Mouse (Mus musculus) adrenal gland, postnatal 36 days (tissue): Measurements from ENCODE around the gene 6430571L13Rik. TPM values are rescaled to one million over a fixed set of nuclear protein-coding genes. Genes with fewer than 3 reads are reported as not detected.
A peak's percentile ranks its signal among the peaks of the same experiment; 100 is the strongest.

Experiments used
- DNase-seq, 2 experiments: peaks; one replicate each; pipeline ENCODE4 v3.0.0; 2021; ENCODE audit warnings: mixed read lengths in 1 of 2
- total RNA-seq, 2 experiments: library from RNA; stranded (reverse); gene quantifications; 2 replicates each; pipeline ENCODE4 v1.2.3; 2021

Gene 6430571L13Rik
- total RNA-seq, 2 experiments from 2014 or later: 1.2 to 1.3 TPM

GRCm38 (mm10) chr9:107384396-107384795 lies 44.0 kb downstream of the 6430571L13Rik start:
- DNase-seq: no peak

GRCm38 (mm10) chr9:107386722-107387121 lies 46.3 kb downstream of the 6430571L13Rik start:
- peak; percentile 14 to 38 for DNase-seq

GRCm38 (mm10) chr9:107387708-107388107 lies 47.3 kb downstream of the 6430571L13Rik start:
- no peak for DNase-seq

GRCm38 (mm10) chr9:107388263-107388662 lies 47.9 kb downstream of the 6430571L13Rik start:
- DNase-seq: no peak

GRCm38 (mm10) chr9:107396397-107396796 lies 56.0 kb downstream of the 6430571L13Rik start:
- no peak for DNase-seq

GRCm38 (mm10) chr9:107398968-107399367 lies 58.6 kb downstream of the 6430571L13Rik start:
- DNase-seq: no peak

GRCm38 (mm10) chr9:107399491-107399971 lies 59.1 kb downstream of the 6430571L13Rik start, which contains the start of gene Cacna2d2:
Cacna2d2 (plus strand) TSS chr9:107399612.
- peak; percentile 80 to 81 for DNase-seq

- DNase-seq: peak in 1 of 2 experiments; percentile 12
These were observed 59.7 kb downstream of the 6430571L13Rik start for GRCm38 (mm10) chr9:107400060-107400511.

- no peak for DNase-seq
These were observed 60.4 kb downstream of the 6430571L13Rik start for GRCm38 (mm10) chr9:107400666-107401285.

Other genes with a start within 250 kb of the 6430571L13Rik start
- 1 to 10 TPM; 4.3 to 4.6 TPM for gene Dock3, start 108.7 kb upstream of the 6430571L13Rik start, total RNA-seq
- 10 to 100 TPM; 53.7 to 54.3 TPM for gene Mapkapk3, start 50.7 kb upstream of the 6430571L13Rik start, total RNA-seq
- gene Cish, start 44.6 kb upstream of the 6430571L13Rik start, total RNA-seq: 10 to 100 TPM; 31.7 to 31.8 TPM
- 10 to 100 TPM; 15.6 to 16.1 TPM for gene Hemk1, start 2.3 kb upstream of the 6430571L13Rik start, total RNA-seq
- gene Cacna2d2, start 59.0 kb downstream of the 6430571L13Rik start, total RNA-seq: 1 to 10 TPM; 4.9 to 5.2 TPM
- gene Tmem115, start 193.3 kb downstream of the 6430571L13Rik start, total RNA-seq: 10 to 100 TPM; 43.7 to 49.9 TPM
- 10 to 100 TPM; 16.7 to 27.4 TPM for gene Cyb561d2, start 201.6 kb downstream of the 6430571L13Rik start, total RNA-seq
- gene Nprl2, start 201.6 kb downstream of the 6430571L13Rik start, total RNA-seq: 10 to 100 TPM; 27.9 to 29.2 TPM
- gene Zmynd10, start 206.7 kb downstream of the 6430571L13Rik start, total RNA-seq: under 1 TPM; 0.20 to 0.66 TPM
- 10 to 100 TPM; 20.4 to 21.6 TPM for gene Rassf1, start 211.0 kb downstream of the 6430571L13Rik start, total RNA-seq
- 10 to 100 TPM; 45.2 to 52.5 TPM for gene Tusc2, start 222.7 kb downstream of the 6430571L13Rik start, total RNA-seq
- gene Hyal2, start 227.3 kb downstream of the 6430571L13Rik start, total RNA-seq: 10 to 100 TPM; 35.8 to 37.8 TPM
- gene Hyal1, start 236.3 kb downstream of the 6430571L13Rik start, total RNA-seq: 10 to 100 TPM in 1 of 2 experiments, 1 to 10 TPM in 1; 8.6 to 10.1 TPM
- gene Naa80, start 238.3 kb downstream of the 6430571L13Rik start, total RNA-seq: 10 to 100 TPM; 14.5 to 19.5 TPM
- 1 to 10 TPM in 1 of 2 experiments, under 1 TPM in 1; 0.99 to 1.6 TPM for gene Hyal3, start 240.2 kb downstream of the 6430571L13Rik start, total RNA-seq
- 10 to 100 TPM; 37.8 to 43.1 TPM for gene Ifrd2, start 247.0 kb downstream of the 6430571L13Rik start, total RNA-seq